Mouse (Mus musculus): ENCODE measurements around the gene Olfr823. TPM values are rescaled to one million over a fixed set of nuclear protein-coding genes. Genes with fewer than 3 reads are reported as not detected.
"Not testable (repeated sequence)": the region's sequence is repeated elsewhere in the genome, so short reads cannot be mapped to it uniquely, and the experiment has no call there.

Olfr823 gene
- not detected in 2 replicates for polyA plus RNA-seq (2012; ENCODE audit: insufficient read depth, low replicate concordance)

- H3K36me3 ChIP-seq (replicated peaks; ENCODE audit: low read length); H3K4me1 ChIP-seq; H3K27me3 ChIP-seq (replicated peaks); H3K4me3 ChIP-seq (replicated peaks); H3K9me3 ChIP-seq: not testable (repeated sequence)
Observed at GRCm38 (mm10) chr10:130115283-130115682, at the start of gene Olfr823. Olfr823 (minus strand) TSS chr10:130115383.

GRCm38 (mm10) chr10:130144121-130144520 lies 28.9 kb upstream of the Olfr823 start:
- no peak for TF ChIP-seq FLI1 (IDR thresholded peaks at IDR 0.05; ENCODE audit: low read length)
- TF ChIP-seq GATA1 (IDR thresholded peaks at IDR 0.05; ENCODE audit: borderline replicate concordance, low read length), result no peak

GRCm38 (mm10) chr10:130142481-130142880 lies 27.3 kb upstream of the Olfr823 start:
- H3K4me1 ChIP-seq; H3K36me3 ChIP-seq (replicated peaks; ENCODE audit: low read length); H3K4me3 ChIP-seq (replicated peaks); H3K27me3 ChIP-seq (replicated peaks); H3K9me3 ChIP-seq: not testable (repeated sequence)

More at GRCm38 (mm10) chr10:130144121-130144520, 28.9 kb upstream of the Olfr823 start:
- no peaks in the 10 kb centered on the region for H3K4me1 ChIP-seq
- no peaks in the 10 kb centered on the region for H3K27me3 ChIP-seq (replicated peaks)
- no peaks in the 10 kb centered on the region for H3K36me3 ChIP-seq (replicated peaks; ENCODE audit: low read length)
- H3K9me3 ChIP-seq, result peaks cover 5% of the 10 kb centered on the region; the same call in 1 of the 2 replicates
- no peak overlapping the region for H3K4me3 ChIP-seq (replicated peaks)

- Histone ChIP-seq H3K36me3 (replicated peaks; ENCODE audit: low read length) (no peaks in the 10 kb centered on the region), H3K27me3 (replicated peaks) (no peaks in the 10 kb centered on the region), H3K9me3 (no peaks in the 10 kb centered on the region), H3K4me3 (replicated peaks) (no peak overlapping the region), H3K4me1 (no peaks in the 10 kb centered on the region)
- TF ChIP-seq GATA1 (IDR thresholded peaks at IDR 0.05; ENCODE audit: borderline replicate concordance, low read length) (no peak), FLI1 (IDR thresholded peaks at IDR 0.05; ENCODE audit: low read length) (no peak)
Observed at GRCm38 (mm10) chr10:130134811-130135210, 19.6 kb upstream of the Olfr823 start.

- not testable (repeated sequence) for H3K36me3 ChIP-seq (replicated peaks; ENCODE audit: low read length); H3K27me3 ChIP-seq (replicated peaks); H3K4me3 ChIP-seq (replicated peaks); H3K4me1 ChIP-seq; H3K9me3 ChIP-seq
Observed at GRCm38 (mm10) chr10:130129900-130130299, 14.7 kb upstream of the Olfr823 start, which contains the start of gene Olfr824. Olfr824 (minus strand) TSS chr10:130130000.

- not testable (repeated sequence) for H3K9me3 ChIP-seq; H3K36me3 ChIP-seq (replicated peaks; ENCODE audit: low read length); H3K27me3 ChIP-seq (replicated peaks); H3K4me1 ChIP-seq; H3K4me3 ChIP-seq (replicated peaks)
Observed at GRCm38 (mm10) chr10:130116045-130116444, 862 bp upstream of the Olfr823 start.

GRCm38 (mm10) chr10:130096104-130096503 lies 19.1 kb downstream of the Olfr823 start:
- no peaks in the 10 kb centered on the region for H3K4me1 ChIP-seq
- H3K9me3 ChIP-seq, result no peaks in the 10 kb centered on the region
- no peak overlapping the region for H3K4me3 ChIP-seq (replicated peaks)
- no peaks in the 10 kb centered on the region for H3K27me3 ChIP-seq (replicated peaks)
- no peaks in the 10 kb centered on the region for H3K36me3 ChIP-seq (replicated peaks; ENCODE audit: low read length)
- no peak for TF ChIP-seq FLI1 (IDR thresholded peaks at IDR 0.05; ENCODE audit: low read length)
- no peak for TF ChIP-seq GATA1 (IDR thresholded peaks at IDR 0.05; ENCODE audit: borderline replicate concordance, low read length)

GRCm38 (mm10) chr10:130092838-130093440 lies 22.2 kb downstream of the Olfr823 start:
- TF ChIP-seq GATA1 (IDR thresholded peaks at IDR 0.05; ENCODE audit: borderline replicate concordance, low read length), result no peak
- TF ChIP-seq FLI1 (IDR thresholded peaks at IDR 0.05; ENCODE audit: low read length), result no peak
- Histone ChIP-seq H3K4me3 (replicated peaks) (no peak overlapping the region), H3K27me3 (replicated peaks) (no peaks in the 10 kb centered on the region), H3K9me3 (no peaks in the 10 kb centered on the region), H3K4me1 (no peaks in the 10 kb centered on the region), H3K36me3 (replicated peaks; ENCODE audit: low read length) (no peaks in the 10 kb centered on the region)

- Histone ChIP-seq H3K9me3 (no peaks in the 10 kb centered on the region), H3K36me3 (replicated peaks; ENCODE audit: low read length) (no peaks in the 10 kb centered on the region), H3K27me3 (replicated peaks) (no peaks in the 10 kb centered on the region), H3K4me3 (replicated peaks) (no peak within 1 kb of the TSS), H3K4me1 (no peaks in the 10 kb centered on the region)
- no peak for TF ChIP-seq GATA1 (IDR thresholded peaks at IDR 0.05; ENCODE audit: borderline replicate concordance, low read length)
- TF ChIP-seq FLI1 (IDR thresholded peaks at IDR 0.05; ENCODE audit: low read length), result no peak
Observed at GRCm38 (mm10) chr10:130070910-130071309, 44.3 kb downstream of the Olfr823 start, which contains the start of gene Olfr822. Olfr822 (plus strand) TSS chr10:130071210.

Other genes starting within 250 kb of the Olfr823 start
- gene Olfr814, start 235.5 kb downstream of the Olfr823 start, polyA plus RNA-seq (2012; ENCODE audit: insufficient read depth, low replicate concordance), result 0.03 TPM in 1 of 2 replicates, not detected in the other
- not detected in 2 replicates for gene Olfr815, start 209.5 kb downstream of the Olfr823 start, polyA plus RNA-seq (2012; ENCODE audit: insufficient read depth, low replicate concordance)
- not detected in 2 replicates for gene Olfr816, start 199.8 kb downstream of the Olfr823 start, polyA plus RNA-seq (2012; ENCODE audit: insufficient read depth, low replicate concordance)
- gene Olfr818, start 166.3 kb downstream of the Olfr823 start, polyA plus RNA-seq (2012; ENCODE audit: insufficient read depth, low replicate concordance), result not detected in 2 replicates
- gene Olfr819, start 148.1 kb downstream of the Olfr823 start, polyA plus RNA-seq (2012; ENCODE audit: insufficient read depth, low replicate concordance), result not detected in 2 replicates
- gene Olfr247, start 139.2 kb downstream of the Olfr823 start, polyA plus RNA-seq (2012; ENCODE audit: insufficient read depth, low replicate concordance), result not detected in 2 replicates
- gene Gm10310, start 130.3 kb downstream of the Olfr823 start, polyA plus RNA-seq (2012; ENCODE audit: insufficient read depth, low replicate concordance), result not detected in 2 replicates
- gene Olfr820, start 102.8 kb downstream of the Olfr823 start, polyA plus RNA-seq (2012; ENCODE audit: insufficient read depth, low replicate concordance), result not detected in 2 replicates
- not detected in 2 replicates for gene Olfr821, start 85.0 kb downstream of the Olfr823 start, polyA plus RNA-seq (2012; ENCODE audit: insufficient read depth, low replicate concordance)
- gene Olfr822, start 44.2 kb downstream of the Olfr823 start, polyA plus RNA-seq (2012; ENCODE audit: insufficient read depth, low replicate concordance), result not detected in 2 replicates
- not detected in 2 replicates for gene Olfr824, start 14.6 kb upstream of the Olfr823 start, polyA plus RNA-seq (2012; ENCODE audit: insufficient read depth, low replicate concordance)
- gene Olfr825, start 51.4 kb upstream of the Olfr823 start, polyA plus RNA-seq (2012; ENCODE audit: insufficient read depth, low replicate concordance), result 0.47 TPM in 1 of 2 replicates, not detected in the other
- not detected in 2 replicates for gene Olfr826, start 68.8 kb upstream of the Olfr823 start, polyA plus RNA-seq (2012; ENCODE audit: insufficient read depth, low replicate concordance)
- not detected in 2 replicates for gene Olfr827, start 99.0 kb upstream of the Olfr823 start, polyA plus RNA-seq (2012; ENCODE audit: insufficient read depth, low replicate concordance)
- not detected in 2 replicates for gene Neurod4, start 164.9 kb upstream of the Olfr823 start, polyA plus RNA-seq (2012; ENCODE audit: insufficient read depth, low replicate concordance)
- gene Tespa1, start 207.5 kb upstream of the Olfr823 start, polyA plus RNA-seq (2012; ENCODE audit: insufficient read depth, low replicate concordance), result 0.50 TPM in 1 of 2 replicates, not detected in the other

Data from megakaryocyte, embryonic 14.5 days (primary cell).